Mouse (Mus musculus) lung, embryonic 15.5 days (tissue): ENCODE measurements around the gene Zbtb48. TPM values are rescaled to one million over a fixed set of nuclear protein-coding genes. Genes with fewer than 3 reads are reported as not detected.

Source experiments
- ATAC-seq: fragments of 200-750 bp; cut with Nextera tagmentation; 2 replicates; pipeline ENCODE4 v1.8.0; 2017; ENCODE audit warnings: moderate number of reproducible peaks, borderline replicate concordance; ENCODE audit not compliant: low FRiP score, low TSS enrichment; ENCODE audit errors: extremely low read depth
- H3K27ac ChIP-seq: fragments of 300-500 bp; sonication (generic); 2 replicates; pipeline ENCODE4 v1.5.1; 2015; ENCODE audit warnings: moderate library complexity, mild to moderate bottlenecking, inconsistent platforms
- H3K27me3 ChIP-seq: fragments of 300-500 bp; sonication (generic); 2 replicates; pipeline ENCODE4 v1.6.1; 2015; ENCODE audit warnings: inconsistent platforms
- H3K36me3 ChIP-seq: fragments of 300-500 bp; sonication (generic); 2 replicates; pipeline ENCODE4 v1.6.1; 2015; ENCODE audit warnings: inconsistent platforms
- H3K4me1 ChIP-seq: fragments of 300-500 bp; sonication (generic); 2 replicates; pipeline ENCODE4 v1.6.1; 2015; ENCODE audit warnings: inconsistent platforms
- H3K4me2 ChIP-seq: fragments of 300-500 bp; sonication (generic); 2 replicates; pipeline ENCODE4 v1.6.1; 2015; ENCODE audit warnings: inconsistent platforms, mild to moderate bottlenecking, moderate library complexity
- H3K4me3 ChIP-seq: fragments of 300-500 bp; sonication (generic); 2 replicates; pipeline ENCODE4 v1.5.1; 2015; ENCODE audit warnings: mild to moderate bottlenecking, inconsistent platforms
- H3K9ac ChIP-seq: fragments of 300-500 bp; sonication (generic); 2 replicates; pipeline ENCODE4 v1.6.1; 2015; ENCODE audit warnings: inconsistent platforms
- H3K9me3 ChIP-seq: fragments of 300-500 bp; sonication (generic); 2 replicates; pipeline ENCODE4 v1.6.1; 2016; ENCODE audit warnings: inconsistent platforms
- WGBS: fragments of 180-500 bp; shearing (Covaris S2); methylation state at CpG from one replicate; pipeline ENCODE4 v1.1.7; 2015; 5-methylcytosine and 5-hydroxymethylcytosine counted together
- polyA plus RNA-seq: library from polyadenylated mRNA; unstranded; fragments of >200 nt; fragmentation: Nextera tagmentation; extraction: Ambion mirVana; gene quantifications from 2 replicates; pipeline ENCODE4 v1.2.1, GENCODE M21; 2015

Gene Zbtb48
- polyA plus RNA-seq, result 19.0 and 21.2 TPM in 2 replicates

- Histone ChIP-seq H3K4me1 (peaks cover 45% of the 10 kb centered on the region), H3K9me3 (no peaks in the 10 kb centered on the region), H3K4me3 (peak within 1 kb of the TSS; percentile 90), H3K4me2 (peak within 1 kb of the TSS; percentile 94), H3K9ac (peak within 1 kb of the TSS; percentile 85), H3K27me3 (no peaks in the 10 kb centered on the region), H3K27ac (peak within 1 kb of the TSS; percentile 70), H3K36me3 (peaks cover 16% of the 10 kb centered on the region)
- peak; percentile 98 for ATAC-seq
- under 1% methylated on average over 35 of the region's 35 CpGs for WGBS
Measured at GRCm38 (mm10) chr4:152027524-152027923, at the start of gene Zbtb48. TSS of gene Zbtb48 (minus strand) at chr4:152027671.

DNA sequence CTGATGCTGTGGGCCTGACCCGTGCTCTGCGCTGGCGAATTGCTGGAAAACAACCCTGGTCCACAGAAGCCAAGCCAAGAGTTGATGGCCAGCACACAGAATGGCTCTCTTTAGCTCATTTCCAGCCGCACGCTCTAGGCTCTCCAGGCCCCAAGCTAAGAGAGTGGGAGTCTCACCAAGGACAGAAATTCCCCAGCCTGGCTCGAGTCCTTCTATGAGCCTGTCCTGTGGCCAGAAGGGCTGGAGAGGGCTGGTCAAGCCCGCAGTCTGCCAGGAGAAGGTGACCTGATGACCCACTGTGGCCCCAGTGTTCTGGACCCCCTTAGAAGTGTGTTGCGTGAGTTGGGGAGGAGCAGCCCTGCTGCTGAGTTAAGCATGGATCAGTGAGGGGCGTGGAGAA is 49.7 kb upstream of the Zbtb48 start:
- 87% methylated on average over 9 of the region's 9 CpGs for WGBS

DNA sequence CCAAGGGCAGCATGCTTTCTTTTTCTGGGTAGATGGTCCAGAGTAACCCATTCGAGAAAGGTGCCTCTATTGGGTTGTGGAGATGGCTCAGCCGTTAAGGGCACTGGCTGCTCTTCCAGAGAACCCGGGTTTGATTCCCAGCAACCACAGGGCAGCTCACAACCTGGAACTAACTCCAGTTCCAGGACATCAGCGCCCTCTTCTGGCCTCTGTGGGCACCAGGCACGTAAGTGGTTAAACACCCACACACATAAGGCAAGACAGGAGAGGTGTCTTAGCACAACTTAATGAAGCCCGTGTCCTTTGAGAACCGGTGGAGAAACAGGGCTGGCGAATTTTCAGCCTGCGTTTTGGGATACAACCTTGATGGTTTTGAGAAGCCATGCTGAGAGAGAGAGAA is 47.1 kb upstream of the Zbtb48 start:
- Histone ChIP-seq H3K4me3 (no peak overlapping the region), H3K9ac (no peak overlapping the region), H3K27ac (no peak overlapping the region), H3K9me3 (no peaks in the 10 kb centered on the region), H3K36me3 (no peaks in the 10 kb centered on the region), H3K4me2 (no peak overlapping the region), H3K27me3 (no peaks in the 10 kb centered on the region), H3K4me1 (peaks cover 24% of the 10 kb centered on the region)
- WGBS, result 81% methylated on average over 9 of the region's 9 CpGs
- ATAC-seq, result no peak

More for the DNA sequence above, 49.7 kb upstream of the Zbtb48 start:
- Histone ChIP-seq H3K9me3 (no peaks in the 10 kb centered on the region), H3K27me3 (no peaks in the 10 kb centered on the region), H3K27ac (no peak overlapping the region), H3K36me3 (no peaks in the 10 kb centered on the region), H3K9ac (no peak overlapping the region), H3K4me2 (no peak overlapping the region), H3K4me3 (no peak overlapping the region), H3K4me1 (peaks cover 15% of the 10 kb centered on the region)
- no peak for ATAC-seq

DNA sequence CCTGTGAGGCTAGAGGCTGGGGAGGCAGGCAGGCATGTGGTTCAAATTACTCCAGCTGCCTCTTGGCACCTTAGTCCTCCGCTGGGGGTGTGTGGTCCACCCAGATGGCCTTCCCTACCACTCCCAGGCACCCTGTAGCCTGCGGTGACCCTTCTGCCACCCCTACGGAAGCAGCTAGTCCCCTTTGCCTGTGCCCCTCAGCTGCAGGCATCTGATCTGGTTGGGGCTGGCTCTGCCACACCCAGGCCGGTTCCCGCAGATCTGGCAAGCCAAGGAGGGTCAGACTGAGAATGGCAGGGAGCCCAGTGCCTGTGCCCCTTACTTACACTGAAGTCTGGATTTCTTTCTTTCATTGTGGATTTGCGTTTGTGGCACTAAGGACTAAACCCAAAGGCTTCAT is 46.2 kb upstream of the Zbtb48 start:
- ATAC-seq, result no peak
- H3K27ac ChIP-seq, result no peak overlapping the region
- H3K27me3 ChIP-seq, result no peaks in the 10 kb centered on the region
- H3K9ac ChIP-seq, result no peak overlapping the region
- 78% methylated on average over 6 of the region's 6 CpGs for whole genome bisulfite sequencing
- no peaks in the 10 kb centered on the region for H3K9me3 ChIP-seq
- H3K4me3 ChIP-seq, result no peak overlapping the region
- H3K4me2 ChIP-seq, result no peak overlapping the region
- no peaks in the 10 kb centered on the region for H3K36me3 ChIP-seq
- H3K4me1 ChIP-seq, result peaks cover 24% of the 10 kb centered on the region

- WGBS, result 47% methylated on average over 10 of the region's 10 CpGs
- no peaks in the 10 kb centered on the region for H3K27me3 ChIP-seq
- H3K4me3 ChIP-seq, result no peak overlapping the region
- ATAC-seq, result no peak
- H3K9me3 ChIP-seq, result no peaks in the 10 kb centered on the region
- peaks cover 24% of the 10 kb centered on the region for H3K4me1 ChIP-seq
- no peak overlapping the region for H3K4me2 ChIP-seq
- no peaks in the 10 kb centered on the region for H3K36me3 ChIP-seq
- no peak overlapping the region for H3K9ac ChIP-seq
- H3K27ac ChIP-seq, result peak overlapping the region; percentile 72
Measured at GRCm38 (mm10) chr4:152072655-152073054, 45.2 kb upstream of the Zbtb48 start.

- H3K27me3 ChIP-seq, result no peaks in the 10 kb centered on the region
- 39% methylated on average over 10 of the region's 10 CpGs for WGBS
- H3K4me1 ChIP-seq, result peaks cover 24% of the 10 kb centered on the region
- no peak within 1 kb of the TSS for H3K4me3 ChIP-seq
- peak; percentile 47 for ATAC-seq
- H3K36me3 ChIP-seq, result no peaks in the 10 kb centered on the region
- no peak within 1 kb of the TSS for H3K9ac ChIP-seq
- no peaks in the 10 kb centered on the region for H3K9me3 ChIP-seq
- no peak within 1 kb of the TSS for H3K4me2 ChIP-seq
- peak within 1 kb of the TSS; percentile 72 for H3K27ac ChIP-seq
Measured at GRCm38 (mm10) chr4:152072121-152072601, 44.7 kb upstream of the Zbtb48 start, which contains the start of gene Plekhg5. TSS of gene Plekhg5 (plus strand) at chr4:152072498.

DNA sequence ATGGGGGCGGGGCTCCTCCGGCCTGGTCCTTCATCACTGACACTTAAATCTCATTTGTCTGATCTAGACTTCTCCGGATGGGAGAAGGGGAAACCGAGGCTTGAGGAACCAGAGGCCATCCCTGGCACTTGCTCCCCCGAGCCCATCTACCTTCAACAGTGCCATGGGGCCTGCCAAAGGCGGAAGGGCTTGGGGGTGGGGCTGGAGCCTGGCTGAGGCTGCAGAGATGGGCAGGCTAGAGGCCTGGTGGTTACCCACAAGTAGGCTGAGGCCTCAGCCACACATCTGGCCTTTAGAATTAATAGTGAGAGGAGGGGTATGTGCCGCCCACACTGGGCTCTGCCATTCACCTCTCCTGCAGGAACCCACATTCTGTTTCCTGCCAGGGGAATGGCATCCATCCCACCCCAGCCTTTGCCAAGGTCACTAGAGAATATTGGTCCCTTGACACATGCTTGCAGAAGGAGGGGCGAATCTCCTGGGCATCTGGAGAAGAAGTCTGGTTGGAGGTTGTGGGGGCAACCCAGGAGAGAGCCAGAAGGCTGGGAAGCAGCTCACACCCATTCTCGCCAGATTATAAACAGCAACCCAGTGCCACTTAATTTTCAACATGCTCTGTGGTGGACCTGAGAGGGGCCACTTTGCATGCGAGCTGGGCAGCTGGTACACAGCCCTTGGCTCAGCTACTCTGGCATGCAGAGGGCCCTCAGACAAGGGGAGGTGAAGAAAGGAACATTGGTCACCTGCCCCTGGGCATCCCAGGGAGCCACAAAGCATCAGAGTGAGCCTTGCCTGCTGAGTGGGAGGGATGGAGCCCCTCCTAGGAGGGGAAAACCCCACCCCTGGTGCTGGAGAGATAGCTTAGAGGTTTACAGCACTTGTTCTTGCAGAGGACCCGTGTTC is 43.3 kb upstream of the Zbtb48 start:
- H3K27ac ChIP-seq, result 0 out of 2 replicates have a peak overlapping the region, but pooled peaks have one; percentile 72
- H3K4me2 ChIP-seq, result no peak overlapping the region
- H3K27me3 ChIP-seq, result no peaks in the 10 kb centered on the region
- no peak overlapping the region for H3K4me3 ChIP-seq
- H3K4me1 ChIP-seq, result peaks cover 24% of the 10 kb centered on the region
- H3K9me3 ChIP-seq, result no peaks in the 10 kb centered on the region
- H3K9ac ChIP-seq, result no peak overlapping the region
- 66% methylated on average over 11 of the region's 11 CpGs for WGBS
- no peak for ATAC-seq
- H3K36me3 ChIP-seq, result no peaks in the 10 kb centered on the region

DNA sequence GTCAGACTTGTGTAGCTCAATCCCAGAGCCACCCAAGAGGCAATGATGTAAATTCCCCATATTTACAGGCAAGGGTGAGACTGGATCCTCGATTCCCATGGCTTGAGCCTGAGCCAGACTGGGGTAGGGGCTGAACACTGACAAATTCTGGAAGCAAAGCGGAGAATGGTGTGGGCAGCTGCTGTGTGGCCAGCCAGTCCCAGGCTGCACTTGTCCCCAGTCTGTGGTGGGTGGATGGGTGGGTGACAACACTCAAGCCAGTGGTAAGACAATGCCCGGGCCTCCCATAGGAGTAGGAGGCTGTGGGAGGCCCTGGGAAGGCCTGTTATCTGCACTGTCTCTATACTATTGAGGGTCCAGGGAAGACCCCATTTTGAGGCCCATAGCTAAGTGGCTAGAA is 41.8 kb upstream of the Zbtb48 start:
- WGBS, result 70% methylated on average over 3 of the region's 3 CpGs
- Histone ChIP-seq H3K27ac (no peak overlapping the region), H3K9me3 (no peaks in the 10 kb centered on the region), H3K4me2 (no peak overlapping the region), H3K36me3 (no peaks in the 10 kb centered on the region), H3K9ac (no peak overlapping the region), H3K4me1 (peaks cover 24% of the 10 kb centered on the region), H3K27me3 (no peaks in the 10 kb centered on the region), H3K4me3 (no peak overlapping the region)
- ATAC-seq, result no peak

DNA sequence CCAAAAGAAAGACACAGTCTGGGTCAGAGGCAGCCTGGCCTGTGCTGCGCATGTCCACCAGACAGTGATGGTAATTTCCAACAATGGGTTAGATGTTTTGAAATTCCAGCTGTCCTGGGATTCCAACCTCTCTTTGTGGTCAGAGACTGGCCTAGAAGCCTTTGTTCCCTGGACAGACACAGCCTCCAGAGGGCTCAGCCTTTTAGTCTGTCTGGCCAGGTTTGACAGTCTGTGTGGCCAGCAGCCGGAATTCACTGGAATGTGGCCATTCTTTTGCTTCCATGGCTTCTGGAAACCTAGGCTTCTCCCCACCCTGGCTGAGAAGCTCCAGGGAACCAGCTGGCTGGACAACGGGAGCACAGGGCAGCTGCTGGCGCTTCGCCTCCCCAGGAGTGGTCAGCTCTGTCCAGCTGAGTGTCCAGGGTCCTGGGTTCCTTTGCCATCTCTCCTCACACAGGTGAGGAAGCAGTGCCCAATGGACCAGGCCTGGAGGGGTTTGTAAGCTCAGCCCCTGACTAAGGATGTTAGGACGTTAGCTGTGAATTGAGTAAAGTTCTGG is 40.8 kb upstream of the Zbtb48 start:
- ATAC-seq, result no peak
- Histone ChIP-seq H3K4me1 (peaks cover 17% of the 10 kb centered on the region), H3K27me3 (no peaks in the 10 kb centered on the region), H3K9me3 (no peaks in the 10 kb centered on the region), H3K36me3 (no peaks in the 10 kb centered on the region), H3K4me3 (no peak overlapping the region), H3K27ac (no peak overlapping the region), H3K9ac (no peak overlapping the region), H3K4me2 (no peak overlapping the region)
- WGBS, result 79% methylated on average over 6 of the region's 6 CpGs

- Histone ChIP-seq H3K27me3 (no peaks in the 10 kb centered on the region), H3K9me3 (no peaks in the 10 kb centered on the region), H3K4me3 (no peak overlapping the region), H3K4me2 (no peak overlapping the region), H3K4me1 (peaks cover 10% of the 10 kb centered on the region), H3K9ac (no peak overlapping the region), H3K36me3 (no peaks in the 10 kb centered on the region), H3K27ac (no peak overlapping the region)
- no peak for ATAC-seq
Measured at GRCm38 (mm10) chr4:152067280-152067679, 39.8 kb upstream of the Zbtb48 start.

DNA sequence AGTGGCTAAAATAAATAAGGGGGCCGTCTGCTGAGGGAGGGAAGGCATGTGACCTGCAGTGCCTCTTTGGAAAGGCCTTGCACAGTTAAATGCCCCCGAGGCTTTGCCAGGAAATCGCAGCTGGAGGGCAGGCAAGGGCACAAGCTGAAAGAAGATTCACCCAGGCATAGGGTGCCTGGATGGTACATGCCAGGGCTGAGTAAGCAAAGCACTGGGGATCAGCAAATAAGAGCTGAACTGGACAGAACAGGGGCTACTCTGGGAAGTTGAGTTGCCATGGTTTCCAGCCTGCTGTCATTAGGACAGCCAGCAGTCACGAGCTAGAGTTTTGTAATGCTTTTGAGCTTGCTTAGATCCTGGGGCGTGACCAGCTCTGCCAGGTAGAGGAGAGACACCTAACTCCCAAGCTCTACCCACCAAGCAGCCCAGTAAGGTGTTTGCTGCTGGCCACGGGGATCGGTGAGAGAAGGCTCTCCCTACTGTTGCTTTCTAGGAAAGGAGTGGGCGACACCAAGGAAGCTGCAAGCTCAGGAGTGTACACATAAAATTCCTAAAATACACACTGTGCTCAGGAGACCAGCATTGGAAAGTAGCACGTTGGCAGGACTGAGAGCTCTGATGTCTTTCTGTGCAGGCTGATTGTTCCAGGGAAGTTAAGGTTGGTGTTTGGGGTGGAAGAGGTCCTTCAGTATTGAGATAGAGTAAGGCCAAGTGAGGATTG is 35.1 kb upstream of the Zbtb48 start:
- H3K27ac ChIP-seq, result no peak overlapping the region
- no peak overlapping the region for H3K4me3 ChIP-seq
- peaks cover 36% of the 10 kb centered on the region for H3K36me3 ChIP-seq
- no peaks in the 10 kb centered on the region for H3K4me1 ChIP-seq
- 56% methylated on average over 9 of the region's 9 CpGs for WGBS
- no peaks in the 10 kb centered on the region for H3K9me3 ChIP-seq
- ATAC-seq, result no peak
- H3K9ac ChIP-seq, result no peak overlapping the region
- no peaks in the 10 kb centered on the region for H3K27me3 ChIP-seq
- H3K4me2 ChIP-seq, result no peak overlapping the region
